Mouse (Mus musculus): ENCODE measurements at regions not wholly inside any gene's neighbourhood (a gene's known extent, or its start where the extent isn't known, plus 50 kb on each side); places are given as distances from the start of the nearest gene placed in this dataset.

- Histone ChIP-seq H3K79me3 (ENCODE audit: low read depth) (no peaks in the 10 kb centered on the region), H3K36me3 (ENCODE audit: control insufficient read depth, insufficient read depth) (no peaks in the 10 kb centered on the region), H3ac (ENCODE audit: control insufficient read depth, insufficient read length, low read depth) (no peak overlapping the region), H3K79me2 (ENCODE audit: control insufficient read depth, insufficient read depth) (no peaks in the 10 kb centered on the region), H3K27me3 (ENCODE audit: control insufficient read depth, insufficient read depth, insufficient read length) (no peaks in the 10 kb centered on the region), H3K4me3 (ENCODE audit: insufficient read depth, poor library complexity, severe bottlenecking) (no peak overlapping the region)
- TF ChIP-seq MYOG (IDR thresholded peaks at IDR 0.05; ENCODE audit: control insufficient read depth, extremely low read depth, insufficient read length) (no peak), USF1 (IDR thresholded peaks at IDR 0.05; ENCODE audit: low read depth) (no peak), CTCF (IDR thresholded peaks at IDR 0.05; ENCODE audit: control insufficient read depth, insufficient read depth, insufficient read length) (no peak), CEBPB (IDR thresholded peaks at IDR 0.05; ENCODE audit: low read depth) (no peak), MAX (IDR thresholded peaks at IDR 0.05) (no peak), FOSL1 (IDR thresholded peaks at IDR 0.05; ENCODE audit: insufficient read depth, low read length, poor library complexity, severe bottlenecking) (no peak), MYOD1 (IDR thresholded peaks at IDR 0.05; ENCODE audit: control insufficient read depth, insufficient read length, low read depth) (no peak)
These were observed 991.7 kb downstream of the A830018L16Rik start for GRCm38 (mm10) chr1:12405391-12406270.

GRCm38 (mm10) chr1:12409738-12410523 lies 996.0 kb downstream of the A830018L16Rik start:
- H3K36me3 ChIP-seq (ENCODE audit: control insufficient read depth, insufficient read depth) = no peaks in the 10 kb centered on the region
- H3K27me3 ChIP-seq (ENCODE audit: control insufficient read depth, insufficient read depth, insufficient read length) = no peaks in the 10 kb centered on the region
- H3K4me3 ChIP-seq (ENCODE audit: insufficient read depth, poor library complexity, severe bottlenecking) = no peak overlapping the region
- no peak overlapping the region for H3ac ChIP-seq (ENCODE audit: control insufficient read depth, insufficient read length, low read depth)
- no peak for TF ChIP-seq MAX (IDR thresholded peaks at IDR 0.05)
- no peak for TF ChIP-seq MYOG (IDR thresholded peaks at IDR 0.05; ENCODE audit: control insufficient read depth, extremely low read depth, insufficient read length)
- no peak for TF ChIP-seq MYOD1 (IDR thresholded peaks at IDR 0.05; ENCODE audit: control insufficient read depth, insufficient read length, low read depth)
- no peak for TF ChIP-seq FOSL1 (IDR thresholded peaks at IDR 0.05; ENCODE audit: insufficient read depth, low read length, poor library complexity, severe bottlenecking)
- TF ChIP-seq USF1 (IDR thresholded peaks at IDR 0.05; ENCODE audit: low read depth) = no peak
- TF ChIP-seq CEBPB (IDR thresholded peaks at IDR 0.05; ENCODE audit: low read depth) = no peak
- TF ChIP-seq CTCF (IDR thresholded peaks at IDR 0.05; ENCODE audit: control insufficient read depth, insufficient read depth, insufficient read length) = no peak
- H3K79me2 ChIP-seq (ENCODE audit: control insufficient read depth, insufficient read depth) = no peaks in the 10 kb centered on the region
- no peaks in the 10 kb centered on the region for H3K79me3 ChIP-seq (ENCODE audit: low read depth)

- Histone ChIP-seq H3K79me3 (ENCODE audit: low read depth) (no peaks in the 10 kb centered on the region), H3K27me3 (ENCODE audit: control insufficient read depth, insufficient read depth, insufficient read length) (no peaks in the 10 kb centered on the region), H3ac (ENCODE audit: control insufficient read depth, insufficient read length, low read depth) (no peak overlapping the region), H3K79me2 (ENCODE audit: control insufficient read depth, insufficient read depth) (no peaks in the 10 kb centered on the region), H3K4me3 (ENCODE audit: insufficient read depth, poor library complexity, severe bottlenecking) (no peak overlapping the region), H3K36me3 (ENCODE audit: control insufficient read depth, insufficient read depth) (no peaks in the 10 kb centered on the region)
- TF ChIP-seq FOSL1 (IDR thresholded peaks at IDR 0.05; ENCODE audit: insufficient read depth, low read length, poor library complexity, severe bottlenecking) = no peak
- TF ChIP-seq MYOG (IDR thresholded peaks at IDR 0.05; ENCODE audit: control insufficient read depth, extremely low read depth, insufficient read length) = no peak
- TF ChIP-seq CEBPB (IDR thresholded peaks at IDR 0.05; ENCODE audit: low read depth) = no peak
- no peak for TF ChIP-seq USF1 (IDR thresholded peaks at IDR 0.05; ENCODE audit: low read depth)
- no peak for TF ChIP-seq MYOD1 (IDR thresholded peaks at IDR 0.05; ENCODE audit: control insufficient read depth, insufficient read length, low read depth)
- no peak for TF ChIP-seq CTCF (IDR thresholded peaks at IDR 0.05; ENCODE audit: control insufficient read depth, insufficient read depth, insufficient read length)
These were observed 996.6 kb downstream of the A830018L16Rik start for GRCm38 (mm10) chr1:12410524-12410886.

- Histone ChIP-seq H3K4me3 (ENCODE audit: insufficient read depth, poor library complexity, severe bottlenecking) (no peak overlapping the region), H3K36me3 (ENCODE audit: control insufficient read depth, insufficient read depth) (no peaks in the 10 kb centered on the region), H3ac (ENCODE audit: control insufficient read depth, insufficient read length, low read depth) (no peak overlapping the region), H3K27me3 (ENCODE audit: control insufficient read depth, insufficient read depth, insufficient read length) (no peaks in the 10 kb centered on the region), H3K79me2 (ENCODE audit: control insufficient read depth, insufficient read depth) (no peaks in the 10 kb centered on the region), H3K79me3 (ENCODE audit: low read depth) (no peaks in the 10 kb centered on the region)
- no peak for TF ChIP-seq FOSL1 (IDR thresholded peaks at IDR 0.05; ENCODE audit: insufficient read depth, low read length, poor library complexity, severe bottlenecking)
- no peak for TF ChIP-seq MYOG (IDR thresholded peaks at IDR 0.05; ENCODE audit: control insufficient read depth, extremely low read depth, insufficient read length)
- TF ChIP-seq MYOD1 (IDR thresholded peaks at IDR 0.05; ENCODE audit: control insufficient read depth, insufficient read length, low read depth) = no peak
- TF ChIP-seq CEBPB (IDR thresholded peaks at IDR 0.05; ENCODE audit: low read depth) = no peak
- TF ChIP-seq MAX (IDR thresholded peaks at IDR 0.05) = no peak
- TF ChIP-seq USF1 (IDR thresholded peaks at IDR 0.05; ENCODE audit: low read depth) = no peak
- no peak for TF ChIP-seq CTCF (IDR thresholded peaks at IDR 0.05; ENCODE audit: control insufficient read depth, insufficient read depth, insufficient read length)
These were observed 1010.6 kb downstream of the A830018L16Rik start for GRCm38 (mm10) chr1:12424510-12424909.

GRCm38 (mm10) chr1:12437894-12438293 lies 1024.0 kb downstream of the A830018L16Rik start:
- H3K79me3 ChIP-seq (ENCODE audit: low read depth) = no peaks in the 10 kb centered on the region
- no peaks in the 10 kb centered on the region for H3K79me2 ChIP-seq (ENCODE audit: control insufficient read depth, insufficient read depth)
- no peak for TF ChIP-seq USF1 (IDR thresholded peaks at IDR 0.05; ENCODE audit: low read depth)
- TF ChIP-seq MYOD1 (IDR thresholded peaks at IDR 0.05; ENCODE audit: control insufficient read depth, insufficient read length, low read depth) = no peak
- no peak for TF ChIP-seq CTCF (IDR thresholded peaks at IDR 0.05; ENCODE audit: control insufficient read depth, insufficient read depth, insufficient read length)
- TF ChIP-seq FOSL1 (IDR thresholded peaks at IDR 0.05; ENCODE audit: insufficient read depth, low read length, poor library complexity, severe bottlenecking) = no peak
- TF ChIP-seq CEBPB (IDR thresholded peaks at IDR 0.05; ENCODE audit: low read depth) = no peak
- no peak for TF ChIP-seq MAX (IDR thresholded peaks at IDR 0.05)
- TF ChIP-seq MYOG (IDR thresholded peaks at IDR 0.05; ENCODE audit: control insufficient read depth, extremely low read depth, insufficient read length) = no peak
- H3K4me3 ChIP-seq (ENCODE audit: insufficient read depth, poor library complexity, severe bottlenecking) = no peak overlapping the region
- H3ac ChIP-seq (ENCODE audit: control insufficient read depth, insufficient read length, low read depth) = no peak overlapping the region
- no peaks in the 10 kb centered on the region for H3K36me3 ChIP-seq (ENCODE audit: control insufficient read depth, insufficient read depth)
- H3K27me3 ChIP-seq (ENCODE audit: control insufficient read depth, insufficient read depth, insufficient read length) = no peaks in the 10 kb centered on the region

Data from C2C12 (cell line).